Mouse (Mus musculus): Measurements from ENCODE around the gene Arsa. TPM values are rescaled to one million over a fixed set of nuclear protein-coding genes. Genes with fewer than 3 reads are reported as not detected.

Arsa gene
- polyA plus RNA-seq, 1 experiment from 2014 or later = 14.2 TPM

DNA sequence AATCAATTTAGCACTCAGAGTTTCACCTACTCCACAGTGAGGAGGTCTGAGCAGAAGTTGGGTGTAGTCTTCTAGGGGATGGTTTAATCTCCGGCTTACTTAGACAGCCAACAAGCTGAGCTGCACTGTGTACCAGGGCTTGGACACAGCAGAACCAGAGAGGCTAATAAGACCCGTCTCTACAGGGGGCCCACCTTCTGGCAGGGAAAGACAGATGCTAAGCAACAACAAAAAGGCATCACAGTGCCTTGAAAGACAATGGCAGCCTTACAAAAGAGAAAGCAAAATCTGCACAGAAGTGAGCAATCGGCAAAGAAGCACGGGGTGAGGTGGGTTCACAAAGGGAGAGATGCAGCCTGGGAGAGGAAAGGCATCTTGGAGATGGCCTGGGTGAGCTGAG is 18.9 kb upstream of the Arsa start:
- Histone ChIP-seq H3K27me3 (ENCODE audit: insufficient read depth, low read length) (peaks cover 19% of the 10 kb centered on the region), H3K27ac (ENCODE audit: low read depth) (no peak overlapping the region), H3K4me3 (ENCODE audit: low read depth, low read length) (no peak overlapping the region), H3K4me2 (no peak overlapping the region), H3K36me3 (ENCODE audit: insufficient read depth) (no peaks in the 10 kb centered on the region), H3K4me1 (ENCODE audit: insufficient read depth) (0 out of 2 replicates have a peak, but pooled peaks cover 3% of the 10 kb centered on the region), H3K9ac (no peak overlapping the region), H3K9me3 (ENCODE audit: low read depth, low read length) (no peaks in the 10 kb centered on the region)
- ATAC-seq (ENCODE audit: insufficient read depth) (no peak), DNase-seq (no peak)
- 61% methylated on average over 4 of the region's 4 CpGs for WGBS
- TF ChIP-seq CTCF (IDR thresholded peaks at IDR 0.05; ENCODE audit: low read depth) = no peak

- Histone ChIP-seq H3K4me2 (no peak overlapping the region), H3K9me3 (ENCODE audit: low read depth, low read length) (no peaks in the 10 kb centered on the region), H3K9ac (no peak overlapping the region), H3K36me3 (ENCODE audit: insufficient read depth) (no peaks in the 10 kb centered on the region), H3K27me3 (ENCODE audit: insufficient read depth, low read length) (peaks cover 18% of the 10 kb centered on the region), H3K4me3 (ENCODE audit: low read depth, low read length) (no peak overlapping the region), H3K4me1 (ENCODE audit: insufficient read depth) (0 out of 2 replicates have a peak, but pooled peaks cover 3% of the 10 kb centered on the region), H3K27ac (ENCODE audit: low read depth) (no peak overlapping the region)
- 70% methylated on average over 4 of the region's 4 CpGs for WGBS
- peak; percentile 48 for TF ChIP-seq CTCF (IDR thresholded peaks at IDR 0.05; ENCODE audit: low read depth)
- DNase-seq = peak; percentile 10
- ATAC-seq (ENCODE audit: insufficient read depth) = no peak
Observed at GRCm38 (mm10) chr15:89494970-89495369, 17.7 kb upstream of the Arsa start.

- TF ChIP-seq CTCF (IDR thresholded peaks at IDR 0.05; ENCODE audit: low read depth) = no peak
- Histone ChIP-seq H3K9ac (no peak overlapping the region), H3K27me3 (ENCODE audit: insufficient read depth, low read length) (no peaks in the 10 kb centered on the region), H3K4me1 (ENCODE audit: insufficient read depth) (no peaks in the 10 kb centered on the region), H3K4me3 (ENCODE audit: low read depth, low read length) (no peak overlapping the region), H3K36me3 (ENCODE audit: insufficient read depth) (no peaks in the 10 kb centered on the region), H3K4me2 (no peak overlapping the region), H3K27ac (ENCODE audit: low read depth) (no peak overlapping the region), H3K9me3 (ENCODE audit: low read depth, low read length) (no peaks in the 10 kb centered on the region)
- 33% methylated on average over 14 of the region's 14 CpGs for WGBS
- no peak for ATAC-seq (ENCODE audit: insufficient read depth)
- no peak for DNase-seq
Observed at GRCm38 (mm10) chr15:89488611-89489117, 11.4 kb upstream of the Arsa start.

DNA sequence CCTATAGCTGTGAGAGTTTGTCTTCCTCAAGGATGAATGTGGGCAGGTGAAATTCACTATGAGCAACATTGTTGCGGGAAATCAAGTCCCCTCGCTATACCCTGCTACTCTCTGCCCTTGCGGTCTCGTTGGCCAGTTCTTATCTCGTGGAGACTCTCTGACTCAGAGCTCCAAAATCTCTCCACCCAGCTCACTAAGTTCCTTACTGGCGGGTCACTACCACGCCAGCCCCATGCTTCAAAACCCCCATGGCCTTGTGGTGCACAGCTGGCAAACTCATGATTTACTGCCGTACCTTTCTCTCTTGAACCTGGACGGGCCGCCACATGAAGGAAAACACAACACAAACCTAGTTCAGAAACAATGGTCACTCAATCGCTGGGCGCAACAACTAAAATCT is 11.0 kb upstream of the Arsa start:
- Histone ChIP-seq H3K27me3 (ENCODE audit: insufficient read depth, low read length) (no peaks in the 10 kb centered on the region), H3K27ac (ENCODE audit: low read depth) (no peak overlapping the region), H3K36me3 (ENCODE audit: insufficient read depth) (no peaks in the 10 kb centered on the region), H3K9ac (no peak overlapping the region), H3K9me3 (ENCODE audit: low read depth, low read length) (no peaks in the 10 kb centered on the region), H3K4me2 (no peak overlapping the region), H3K4me3 (ENCODE audit: low read depth, low read length) (no peak overlapping the region), H3K4me1 (ENCODE audit: insufficient read depth) (no peaks in the 10 kb centered on the region)
- DNase-seq (no peak), ATAC-seq (ENCODE audit: insufficient read depth) (no peak)
- TF ChIP-seq CTCF (IDR thresholded peaks at IDR 0.05; ENCODE audit: low read depth) = no peak
- 64% methylated on average over 12 of the region's 12 CpGs for WGBS

- 65% methylated on average over 8 of the region's 8 CpGs for WGBS
- H3K9ac ChIP-seq = no peak overlapping the region
- no peaks in the 10 kb centered on the region for H3K27me3 ChIP-seq (ENCODE audit: insufficient read depth, low read length)
- no peak overlapping the region for H3K4me3 ChIP-seq (ENCODE audit: low read depth, low read length)
- ATAC-seq (ENCODE audit: insufficient read depth) (no peak), DNase-seq (peak; percentile 44)
- peak overlapping the region; percentile 39; the same call in 1 of the 2 replicates for H3K27ac ChIP-seq (ENCODE audit: low read depth)
- no peak for TF ChIP-seq CTCF (IDR thresholded peaks at IDR 0.05; ENCODE audit: low read depth)
- no peaks in the 10 kb centered on the region for H3K9me3 ChIP-seq (ENCODE audit: low read depth, low read length)
- H3K36me3 ChIP-seq (ENCODE audit: insufficient read depth) = no peaks in the 10 kb centered on the region
- no peaks in the 10 kb centered on the region for H3K4me1 ChIP-seq (ENCODE audit: insufficient read depth)
- H3K4me2 ChIP-seq = no peak overlapping the region
Observed at GRCm38 (mm10) chr15:89480584-89480983, 3.4 kb upstream of the Arsa start.

DNA sequence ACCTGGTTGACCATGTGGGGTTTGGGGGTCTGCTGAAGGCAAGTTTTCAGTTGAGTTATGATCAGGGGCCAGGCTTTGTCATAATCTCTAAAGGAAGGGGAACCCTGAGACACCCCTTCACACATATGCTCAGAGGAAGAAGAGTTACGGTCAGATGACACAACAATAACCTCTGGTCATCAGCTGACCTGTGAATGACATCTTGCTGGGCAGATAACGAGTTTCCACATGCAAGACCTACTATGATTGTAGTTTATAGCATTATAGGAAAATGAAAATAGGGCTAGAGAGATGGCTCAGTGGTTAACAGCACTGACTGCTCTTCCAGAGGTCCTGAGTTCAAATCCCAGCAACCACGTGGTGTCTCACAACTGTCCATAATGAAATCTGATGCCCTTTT is 1.4 kb upstream of the Arsa start:
- H3K9ac ChIP-seq = no peak overlapping the region
- WGBS = 68% methylated on average over 3 of the region's 3 CpGs
- H3K27me3 ChIP-seq (ENCODE audit: insufficient read depth, low read length) = no peaks in the 10 kb centered on the region
- ATAC-seq (ENCODE audit: insufficient read depth) (no peak), DNase-seq (no peak)
- no peaks in the 10 kb centered on the region for H3K9me3 ChIP-seq (ENCODE audit: low read depth, low read length)
- H3K36me3 ChIP-seq (ENCODE audit: insufficient read depth) = no peaks in the 10 kb centered on the region
- TF ChIP-seq CTCF (IDR thresholded peaks at IDR 0.05; ENCODE audit: low read depth) = no peak
- no peak overlapping the region for H3K4me2 ChIP-seq
- no peak overlapping the region for H3K4me3 ChIP-seq (ENCODE audit: low read depth, low read length)
- no peaks in the 10 kb centered on the region for H3K4me1 ChIP-seq (ENCODE audit: insufficient read depth)
- H3K27ac ChIP-seq (ENCODE audit: low read depth) = no peak overlapping the region

- H3K4me2 ChIP-seq = no peak overlapping the region
- no peaks in the 10 kb centered on the region for H3K4me1 ChIP-seq (ENCODE audit: insufficient read depth)
- no peaks in the 10 kb centered on the region for H3K9me3 ChIP-seq (ENCODE audit: low read depth, low read length)
- no peaks in the 10 kb centered on the region for H3K36me3 ChIP-seq (ENCODE audit: insufficient read depth)
- H3K4me3 ChIP-seq (ENCODE audit: low read depth, low read length) = no peak overlapping the region
- 51% methylated on average over 8 of the region's 8 CpGs for WGBS
- TF ChIP-seq CTCF (IDR thresholded peaks at IDR 0.05; ENCODE audit: low read depth) = no peak
- no peak overlapping the region for H3K27ac ChIP-seq (ENCODE audit: low read depth)
- no peak overlapping the region for H3K9ac ChIP-seq
- no peaks in the 10 kb centered on the region for H3K27me3 ChIP-seq (ENCODE audit: insufficient read depth, low read length)
- DNase-seq (peak; percentile 36), ATAC-seq (ENCODE audit: insufficient read depth) (no peak)
Observed at GRCm38 (mm10) chr15:89477806-89478205, 581 bp upstream of the Arsa start.

- Histone ChIP-seq H3K36me3 (ENCODE audit: insufficient read depth) (no peaks in the 10 kb centered on the region), H3K9me3 (ENCODE audit: low read depth, low read length) (no peaks in the 10 kb centered on the region), H3K9ac (peak overlapping the region; percentile 55), H3K4me2 (peak overlapping the region; percentile 84), H3K4me3 (ENCODE audit: low read depth, low read length) (peak overlapping the region; percentile 57), H3K4me1 (ENCODE audit: insufficient read depth) (no peaks in the 10 kb centered on the region), H3K27me3 (ENCODE audit: insufficient read depth, low read length) (no peaks in the 10 kb centered on the region), H3K27ac (ENCODE audit: low read depth) (peak overlapping the region; percentile 72; the same call in 1 of the 2 replicates)
- WGBS = 6% methylated on average over 5 of the region's 5 CpGs
- no peak for DNase-seq
- ATAC-seq (ENCODE audit: insufficient read depth) = no peak
- TF ChIP-seq CTCF (IDR thresholded peaks at IDR 0.05; ENCODE audit: low read depth) = no peak
Observed at GRCm38 (mm10) chr15:89476475-89476815, 780 bp downstream of the Arsa start.

All from lung, embryonic 14.5 days (tissue).